Mouse (Mus musculus): ENCODE results near the gene Bbs5.

DNA sequence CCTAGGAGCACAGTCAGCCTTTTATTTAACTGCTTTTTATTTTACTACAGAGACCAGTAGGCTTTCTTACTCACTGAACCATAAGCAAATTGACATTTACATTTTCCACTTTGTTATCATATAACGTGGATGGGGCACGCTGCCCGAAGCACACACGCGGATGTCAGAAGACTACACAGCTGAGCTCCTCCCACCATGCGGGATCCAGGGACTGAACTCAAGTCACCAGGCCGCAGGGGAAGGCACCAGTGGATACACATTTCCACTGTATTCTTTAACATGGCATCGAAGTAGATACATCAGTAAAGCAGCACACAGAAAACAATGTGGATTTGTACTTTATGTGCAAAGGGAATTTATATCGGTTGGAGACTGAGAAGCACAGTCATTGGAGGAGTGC lies 28.3 kb downstream of the Bbs5 start:
- no peak for TF ChIP-seq CTCF (IDR thresholded peaks at IDR 0.05; ENCODE audit: extremely low read depth, insufficient read depth, low read length)
- TF ChIP-seq POLR2A (IDR thresholded peaks at IDR 0.05; ENCODE audit: extremely low read depth, insufficient read depth, low read length) = no peak
